8 mouse cellular contexts compared by ENCODE assay signal in the genomic region with DNA sequence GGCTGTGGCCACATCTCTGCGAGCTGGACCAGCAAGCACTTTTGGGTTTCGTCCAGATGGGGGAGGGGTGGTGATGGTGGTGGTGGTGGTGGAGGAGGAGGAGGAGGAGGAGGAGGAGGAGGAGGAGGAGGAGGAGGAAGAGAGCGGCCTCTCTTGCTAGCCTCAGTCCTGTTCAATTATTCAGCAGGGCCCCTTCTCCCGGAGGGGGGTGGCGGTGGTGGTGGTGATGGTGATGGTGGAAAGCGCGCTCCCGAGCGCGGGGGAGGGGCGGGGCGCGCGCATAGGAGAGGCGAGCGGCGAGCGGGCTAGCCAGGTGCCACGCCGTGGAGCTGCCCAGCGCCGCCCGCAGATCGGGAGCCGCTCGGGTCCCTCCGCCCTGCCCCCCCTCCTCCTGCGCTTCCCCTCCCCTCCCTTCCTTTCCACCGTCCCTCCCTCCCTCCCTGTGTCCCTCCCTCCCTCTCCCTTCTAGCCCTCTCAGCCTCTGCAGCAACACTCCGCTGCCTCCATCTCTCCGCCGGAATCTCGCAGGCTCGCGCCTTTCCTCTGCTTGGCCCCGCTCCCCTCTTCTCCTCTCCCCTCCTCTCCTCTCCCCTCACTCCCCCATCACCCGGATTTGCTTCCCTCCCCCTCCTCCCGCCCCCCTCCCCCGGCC. TPM values are rescaled to one million over a fixed set of nuclear protein-coding genes. Genes with fewer than 3 reads are reported as not detected.
DNase-seq lines count a peak whose midpoint lies in the region; ATAC-seq and TF ChIP-seq lines count a peak whose summit lies in the region.

No protein-coding gene starts in this region.

- H3K4me2 ChIP-seq in lung, embryonic 14.5 days: peak overlapping the region; percentile 81
- H3K4me2 ChIP-seq in heart, postnatal 0 days (ENCODE audit: low read depth, low read length): peak overlapping the region; percentile 64
- H3K4me2 ChIP-seq in neural tube, embryonic 11.5 days (ENCODE audit: low read depth): peak overlapping the region; percentile 94

- WGBS in lung, embryonic 14.5 days: 1% methylated on average over 13 of the region's 39 CpGs
- WGBS in lung, adult 2 months: 0% methylated on average over 27 of the region's 39 CpGs
- 0% methylated on average over 15 of the region's 39 CpGs for WGBS in heart, postnatal 0 days
- 0% methylated on average over 11 of the region's 39 CpGs for WGBS in neural tube, embryonic 11.5 days

- TF ChIP-seq POLR2A in lung, adult 2 months (IDR thresholded peaks at IDR 0.05; ENCODE audit: borderline replicate concordance, extremely low read depth, low read depth, low read length): no peak

- H3K27ac ChIP-seq in lung, embryonic 14.5 days (ENCODE audit: low read depth): no peak overlapping the region
- H3K27ac ChIP-seq in heart, postnatal 0 days (ENCODE audit: low read depth): no peak overlapping the region
- H3K27ac ChIP-seq in neural tube, embryonic 11.5 days (ENCODE audit: low read depth, low read length): peak overlapping the region; percentile 88

- peaks cover 84% of the 10 kb centered on the region for H3K27me3 ChIP-seq in lung, embryonic 14.5 days (ENCODE audit: insufficient read depth, low read length)
- peaks cover 90% of the 10 kb centered on the region for H3K27me3 ChIP-seq in heart, postnatal 0 days (ENCODE audit: control insufficient read depth, insufficient read depth, low read length)
- peaks cover 28% of the 10 kb centered on the region for H3K27me3 ChIP-seq in neural tube, embryonic 11.5 days (ENCODE audit: control insufficient read depth, insufficient read depth, low read length)

- TF ChIP-seq CTCF in lung, embryonic 14.5 days (IDR thresholded peaks at IDR 0.05; ENCODE audit: low read depth): no peak
- no peak for TF ChIP-seq CTCF in lung, adult 2 months (IDR thresholded peaks at IDR 0.05; ENCODE audit: insufficient read depth, low read length)
- TF ChIP-seq CTCF in heart, postnatal 0 days (IDR thresholded peaks at IDR 0.05; ENCODE audit: low read depth): no peak

- peaks cover 3% of the 10 kb centered on the region; the same call in 1 of the 2 replicates for H3K4me1 ChIP-seq in lung, embryonic 14.5 days (ENCODE audit: insufficient read depth)
- no peaks in the 10 kb centered on the region for H3K4me1 ChIP-seq in lung, adult 2 months (ENCODE audit: control insufficient read depth, insufficient read depth, low read length)
- no peaks in the 10 kb centered on the region for H3K4me1 ChIP-seq in heart, postnatal 0 days (ENCODE audit: control insufficient read depth, insufficient read depth)
- H3K4me1 ChIP-seq in neural tube, embryonic 11.5 days (ENCODE audit: control insufficient read depth, insufficient read depth, low read length): peaks cover 23% of the 10 kb centered on the region

- peak; percentile 57; the same call in 1 of the 2 replicates for ATAC-seq in lung, embryonic 14.5 days (ENCODE audit: insufficient read depth)
- no peak for ATAC-seq in heart, postnatal 0 days (ENCODE audit: insufficient read depth, low read depth)
- ATAC-seq in neural tube, embryonic 11.5 days (ENCODE audit: insufficient read depth, low FRiP score, low TSS enrichment): peak; percentile 51

- intact Hi-C loops in left cerebral cortex, postnatal 25 days (cut with DNase I): loop anchor here (5.0 kb wide), 1 partner anchor 35 kb away; no protein-coding TSS in a partner anchor

- H3K4me3 ChIP-seq in lung, embryonic 14.5 days (ENCODE audit: low read depth, low read length): peak overlapping the region; percentile 39
- no peak overlapping the region for H3K4me3 ChIP-seq in lung, adult 2 months (replicated peaks; ENCODE audit: extremely low read depth, low read depth, low read length)
- peak overlapping the region; percentile 49 for H3K4me3 ChIP-seq in heart, postnatal 0 days (ENCODE audit: low read depth, low read length)
- peak overlapping the region; percentile 87 for H3K4me3 ChIP-seq in neural tube, embryonic 11.5 days (ENCODE audit: low read depth, low read length)

- peak; percentile 28 for DNase-seq in lung, embryonic 14.5 days
- DNase-seq in lung, adult 2 months: no peak
- DNase-seq in cerebellum, postnatal 36 days: peak; percentile 79 to 88
- no peak for DNase-seq in heart, postnatal 0 days (ENCODE audit: low spot score)
- DNase-seq in left cerebral cortex, postnatal 25 days (ENCODE audit: low spot score in 2 of 2): peak; percentile 81 to 82
- peak; percentile 85 for DNase-seq in neural tube, embryonic 11.5 days (ENCODE audit: low spot score)
- DNase-seq in ovary, postnatal 36 days (ENCODE audit: low spot score): no peak
- no peak for DNase-seq in gastrocnemius, postnatal 10 days

- peak overlapping the region; percentile 28 for H3K9ac ChIP-seq in lung, embryonic 14.5 days
- no peak overlapping the region for H3K9ac ChIP-seq in heart, postnatal 0 days (replicated peaks; ENCODE audit: low read depth, low read length)
- H3K9ac ChIP-seq in neural tube, embryonic 11.5 days (ENCODE audit: low read length): peak overlapping the region; percentile 92

- H3K36me3 ChIP-seq in lung, embryonic 14.5 days (ENCODE audit: insufficient read depth): no peaks in the 10 kb centered on the region
- H3K36me3 ChIP-seq in heart, postnatal 0 days (replicated peaks; ENCODE audit: control insufficient read depth, insufficient read depth, low read length): no peaks in the 10 kb centered on the region
- no peaks in the 10 kb centered on the region for H3K36me3 ChIP-seq in neural tube, embryonic 11.5 days (ENCODE audit: control insufficient read depth, insufficient read depth, low read length)

- H3K9me3 ChIP-seq in lung, embryonic 14.5 days (ENCODE audit: low read depth, low read length): no peaks in the 10 kb centered on the region
- no peaks in the 10 kb centered on the region for H3K9me3 ChIP-seq in heart, postnatal 0 days (replicated peaks; ENCODE audit: control insufficient read depth, low read length)
- no peaks in the 10 kb centered on the region for H3K9me3 ChIP-seq in neural tube, embryonic 11.5 days (ENCODE audit: control insufficient read depth, low read length)

- TF ChIP-seq EP300 in heart, postnatal 0 days (IDR thresholded peaks at IDR 0.05; ENCODE audit: low read depth): no peak

RNA-seq across cellular contexts. Expression of gene Slc22a12, which starts 45.6 kb away (rescaled TPM):
- not detected in 2 replicates for polyA plus RNA-seq in lung, embryonic 14.5 days (2014; fragmentation: Nextera tagmentation; extraction: Ambion mirVana)
- polyA plus RNA-seq in lung, adult 2 months (2012; rRNA removed): 0.62 and 0.65 TPM in 2 replicates
- not detected in 2 replicates for total RNA-seq in heart, postnatal 0 days (2014; rRNA removed; ENCODE audit: low replicate concordance)
- not detected in 2 replicates for polyA plus RNA-seq in heart, postnatal 0 days (2015; fragmentation: Nextera tagmentation; extraction: Ambion mirVana)
- total RNA-seq in left cerebral cortex, postnatal 25 days (2021): under 1 TPM; 0.18 to 0.21 TPM
- polyA plus RNA-seq in neural tube, embryonic 11.5 days (2014; fragmentation: Nextera tagmentation; extraction: Ambion mirVana): not detected in 2 replicates
- total RNA-seq in gastrocnemius, postnatal 10 days (2021): not detected

Comparison
In these comparisons a context has a peak if more than half of its experiments do, and no peak if none do; other contexts are left out.
1. DNase-seq: peak in lung, embryonic 14.5 days (single experiment), cerebellum, postnatal 36 days (2 of 2), left cerebral cortex, postnatal 25 days (2 of 2) and neural tube, embryonic 11.5 days (single experiment); none in lung, adult 2 months (single experiment), heart, postnatal 0 days (single experiment), ovary, postnatal 36 days (single experiment) and gastrocnemius, postnatal 10 days (single experiment).
2. Peak in every context shown above with its lines, with median percentiles within 50 percentile points of each other: H3K4me2 ChIP-seq.